Mouse (Mus musculus) mature B cell (primary cell): Measurements from ENCODE around the gene Frem3.
"Not testable (repeated sequence)": the region's sequence is repeated elsewhere in the genome, so short reads cannot be mapped to it uniquely, and the experiment has no call there.

Source experiments
- in situ Hi-C: fragments of 300-500 bp; cut with MboI; formaldehyde crosslinking; loops from 2 replicates; pipeline ENCODE4 v1.14.3; 2019

The Frem3 gene

DNA sequence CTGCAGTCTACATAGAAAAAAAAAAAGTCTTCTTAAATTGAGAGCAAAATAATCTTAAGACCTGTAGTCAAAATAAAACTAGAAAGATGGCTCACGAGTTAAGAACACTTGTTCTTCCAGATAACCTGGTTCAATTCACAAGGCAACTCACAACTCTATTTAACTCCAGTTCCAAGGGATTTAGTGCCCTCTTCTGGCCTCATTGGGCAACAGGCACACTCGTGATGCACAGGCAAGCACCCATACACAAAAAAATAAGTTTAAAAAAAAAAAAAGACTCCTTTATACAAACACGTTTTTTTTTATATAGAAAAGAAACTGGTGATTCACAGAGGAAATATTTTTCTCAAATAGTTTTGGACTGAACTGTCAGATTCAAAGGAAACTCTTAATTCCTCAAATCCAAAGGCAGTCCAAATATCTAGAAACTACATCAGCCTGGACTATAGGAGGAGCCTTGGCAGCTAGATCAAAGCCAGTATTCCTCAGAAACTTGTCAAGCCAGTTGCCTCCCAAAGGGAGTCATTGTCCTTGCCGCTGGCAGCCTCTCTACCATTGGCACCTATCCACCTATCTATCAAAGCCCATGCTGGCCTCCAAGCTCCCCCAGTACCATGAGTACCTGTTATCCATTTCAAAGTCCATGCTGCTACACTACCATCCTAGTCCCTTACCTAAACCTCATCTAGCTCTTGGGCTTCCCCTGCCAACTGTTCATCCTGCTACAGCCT, 100.0 kb downstream of the Frem3 start:
- in situ Hi-C loops = no loop called here

DNA sequence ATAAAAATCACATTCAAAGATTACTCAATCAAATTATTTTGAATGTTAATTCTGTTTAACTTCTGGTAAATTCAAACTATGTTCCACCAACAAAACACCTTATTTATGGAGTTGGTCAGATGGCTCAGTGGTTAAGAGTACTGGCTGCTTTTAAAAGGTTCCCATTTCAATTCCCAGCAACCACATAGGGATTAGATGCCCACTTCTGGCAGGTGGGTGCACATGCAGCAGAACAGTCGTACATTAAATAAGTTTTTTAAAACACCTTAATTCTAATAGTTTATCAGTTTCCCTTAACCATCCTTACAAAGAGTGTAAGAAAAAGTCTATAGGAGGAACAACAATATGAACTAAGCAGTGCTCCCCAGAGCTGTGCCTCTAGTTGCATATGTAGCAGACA, 103.6 kb downstream of the Frem3 start:
- in situ Hi-C loops = no loop called here

DNA sequence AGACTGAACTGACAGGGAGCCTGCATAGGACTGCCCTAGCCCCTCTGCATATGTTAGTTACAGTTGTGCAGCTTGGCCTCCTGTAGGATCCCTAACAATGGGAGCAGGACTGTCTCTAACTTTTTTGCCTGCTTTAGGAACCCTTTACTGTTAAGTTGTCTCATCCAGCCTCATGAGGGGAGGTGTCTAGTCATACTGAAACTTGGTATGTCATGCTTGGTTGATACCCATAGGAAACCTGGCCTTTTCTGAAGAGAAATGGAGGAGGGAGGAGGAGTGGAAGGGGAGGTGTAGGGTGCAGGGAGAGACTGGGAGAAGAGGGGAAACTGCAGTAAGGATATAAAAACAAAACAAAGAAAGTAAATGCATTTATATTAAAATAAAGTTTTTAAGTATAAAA, 121.4 kb downstream of the Frem3 start:
- in situ Hi-C loops = no loop called here

DNA sequence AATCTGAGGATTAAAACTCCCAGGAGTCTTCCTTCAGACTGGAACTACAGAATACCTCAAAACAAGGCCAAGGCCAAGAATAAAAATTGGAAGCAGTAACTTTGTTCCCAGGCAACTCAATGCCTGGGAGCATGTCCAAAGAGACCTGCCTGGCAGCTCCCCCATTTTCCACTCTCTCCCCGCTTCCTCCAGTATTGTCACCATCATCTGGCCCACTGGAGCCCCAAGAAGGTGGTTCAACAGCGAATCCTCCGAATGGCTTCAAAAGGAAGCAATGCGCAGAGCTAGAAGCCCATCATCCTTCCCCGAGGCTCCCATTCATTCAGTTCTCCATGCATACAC, 127.1 kb downstream of the Frem3 start:
- in situ Hi-C loops = no loop called here

DNA sequence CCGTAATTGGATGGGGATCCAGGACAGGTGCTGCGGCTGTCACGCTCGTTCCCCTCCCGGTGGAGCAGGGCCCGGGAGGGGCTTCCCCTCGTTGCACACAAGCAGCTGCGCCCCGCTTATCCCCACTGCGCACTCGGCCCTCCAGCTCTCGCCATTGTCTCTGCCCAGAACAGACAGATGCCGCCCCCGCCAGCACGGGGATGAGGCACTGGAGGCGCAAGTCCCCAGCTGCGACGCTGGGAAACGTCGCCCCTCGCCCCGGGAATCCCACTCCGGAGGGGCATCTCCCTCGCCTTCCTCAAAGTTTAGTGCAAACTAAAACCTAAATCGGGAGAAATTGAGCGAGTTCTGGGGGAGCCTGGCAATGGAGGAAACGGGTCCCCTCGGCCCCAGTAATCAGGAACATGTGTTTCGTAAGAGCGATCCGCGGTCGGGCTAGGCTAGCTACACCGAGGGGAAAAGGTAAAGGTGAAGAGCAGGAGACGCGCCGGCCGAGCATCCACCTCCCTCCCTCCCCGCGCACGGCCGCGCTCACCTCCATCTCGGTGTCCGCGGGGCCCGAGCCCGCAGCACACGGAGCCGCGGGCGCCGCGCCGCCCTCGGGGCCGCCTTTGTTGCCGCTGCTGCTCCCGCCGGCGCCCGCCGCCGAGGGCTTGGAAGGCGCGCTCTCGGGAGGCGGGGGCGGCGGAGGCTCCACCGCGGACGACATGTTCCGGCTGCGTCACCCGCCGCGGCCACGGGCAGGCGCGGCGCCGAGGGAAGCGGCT, 127.7 kb downstream of the Frem3 start:
- in situ Hi-C loops = no loop called here

DNA sequence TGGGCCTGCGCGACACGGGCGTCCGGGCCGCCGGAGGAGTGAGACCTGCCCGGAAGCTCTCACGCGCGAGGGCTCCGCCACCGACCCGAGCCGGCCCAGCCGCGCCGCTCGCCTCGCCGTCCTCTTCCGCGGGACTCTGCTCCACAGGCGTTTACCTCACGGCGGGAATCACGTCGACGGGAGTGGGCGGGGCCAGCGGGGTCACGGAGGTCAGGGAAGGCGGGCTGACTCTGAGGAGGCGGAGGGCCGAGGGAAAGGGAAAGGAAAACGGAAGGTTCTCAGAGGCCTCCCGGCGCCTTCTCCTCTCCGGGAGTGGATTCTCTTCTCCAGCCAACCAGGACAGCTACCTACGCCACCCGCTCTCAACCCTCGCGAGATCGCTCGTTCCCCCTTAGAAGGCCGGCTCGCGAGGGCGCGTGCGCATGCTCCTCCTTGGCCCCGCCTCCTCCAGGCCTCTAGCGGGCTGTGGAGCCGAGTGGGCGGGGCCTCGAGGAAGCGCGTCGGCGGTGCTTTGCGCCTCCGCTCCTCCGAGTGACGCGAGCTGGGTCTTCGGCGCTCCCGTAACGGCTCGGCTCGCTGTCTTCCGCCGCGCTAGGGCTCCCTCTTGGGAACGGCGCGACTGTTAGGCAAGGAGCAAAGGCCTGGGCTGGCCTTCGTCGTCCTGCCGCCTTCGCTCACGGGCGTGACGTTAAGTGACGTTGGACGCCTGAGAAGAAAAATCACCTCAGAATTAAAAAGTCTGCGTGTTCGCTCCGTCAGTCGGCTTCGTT, 128.5 kb downstream of the Frem3 start, which contains the start of gene Smarca5:
Smarca5 (minus strand) TSS at position 343 of the 770 bp plus-strand sequence.
- in situ Hi-C loops = not testable (repeated sequence)

DNA sequence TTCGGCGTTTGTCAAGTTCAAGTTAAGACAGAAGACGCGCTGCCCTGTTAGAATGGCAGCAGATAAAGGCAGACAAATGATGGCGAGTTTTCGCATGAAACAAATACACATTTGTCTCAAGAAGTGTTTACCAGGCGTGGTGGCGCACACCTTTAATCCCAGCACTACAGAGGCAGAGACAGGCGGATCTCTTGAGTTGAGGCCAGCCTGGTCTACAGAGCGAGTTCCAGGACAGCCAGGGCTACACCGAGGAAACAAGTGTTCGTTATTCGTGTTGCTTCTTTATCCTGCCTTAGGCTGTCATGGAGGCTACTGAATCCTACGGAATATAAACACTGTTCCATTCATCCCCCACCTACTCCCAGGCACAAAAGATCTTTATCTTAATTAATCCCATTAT, 129.1 kb downstream of the Frem3 start:
- in situ Hi-C loops = no loop called here
